Mouse (Mus musculus): ENCODE measurements around the gene Tomm40l. TPM values are rescaled to one million over a fixed set of nuclear protein-coding genes. Genes with fewer than 3 reads are reported as not detected.
A peak's percentile ranks its signal among the peaks of the same experiment; 100 is the strongest.

Tomm40l gene
- polyA plus RNA-seq, 1 experiment from 2014 or later, result 42.6 TPM

- ATAC-seq (ENCODE audit: low read depth), result no peak
- 73% methylated on average over 3 of the region's 3 CpGs for WGBS
- peaks cover 9% of the 10 kb centered on the region for H3K4me1 ChIP-seq (replicated peaks)
- no peak overlapping the region for H3K4me3 ChIP-seq
- no peaks in the 10 kb centered on the region for H3K36me3 ChIP-seq
- no peaks in the 10 kb centered on the region for H3K27me3 ChIP-seq
- no peak overlapping the region for H3K9ac ChIP-seq
- no peaks in the 10 kb centered on the region for H3K9me3 ChIP-seq
- H3K27ac ChIP-seq (replicated peaks), result no peak overlapping the region
- no peak overlapping the region for H3K4me2 ChIP-seq
These were observed 38.0 kb upstream of the Tomm40l start for GRCm38 (mm10) chr1:171260316-171260715.

DNA sequence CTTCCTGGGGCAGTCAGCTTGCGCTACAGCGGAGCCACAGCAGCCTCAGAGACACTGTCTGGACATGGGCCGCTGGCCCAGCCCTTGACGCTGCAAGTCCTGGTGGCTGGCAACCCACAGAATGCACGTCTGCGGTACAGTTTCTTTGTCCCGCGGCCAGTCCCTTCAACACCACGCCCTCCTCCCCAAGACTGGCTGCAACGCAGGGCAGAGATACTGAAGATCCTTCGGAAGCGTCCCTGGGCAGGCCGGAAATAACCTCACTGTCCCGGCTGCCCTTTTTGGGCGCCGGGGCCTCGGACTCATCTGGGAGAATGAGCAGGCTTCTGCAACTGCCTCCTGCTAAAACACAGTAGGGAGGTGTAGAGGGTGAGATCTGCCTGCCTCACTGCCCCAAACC lies 36.6 kb upstream of the Tomm40l start:
- H3K9me3 ChIP-seq, result no peaks in the 10 kb centered on the region
- H3K27ac ChIP-seq (replicated peaks), result no peak overlapping the region
- H3K4me2 ChIP-seq, result no peak overlapping the region
- peaks cover 9% of the 10 kb centered on the region for H3K4me1 ChIP-seq (replicated peaks)
- no peak for ATAC-seq (ENCODE audit: low read depth)
- H3K9ac ChIP-seq, result no peak overlapping the region
- H3K36me3 ChIP-seq, result no peaks in the 10 kb centered on the region
- H3K4me3 ChIP-seq, result no peak overlapping the region
- H3K27me3 ChIP-seq, result no peaks in the 10 kb centered on the region
- 81% methylated on average over 17 of the region's 17 CpGs for WGBS

DNA sequence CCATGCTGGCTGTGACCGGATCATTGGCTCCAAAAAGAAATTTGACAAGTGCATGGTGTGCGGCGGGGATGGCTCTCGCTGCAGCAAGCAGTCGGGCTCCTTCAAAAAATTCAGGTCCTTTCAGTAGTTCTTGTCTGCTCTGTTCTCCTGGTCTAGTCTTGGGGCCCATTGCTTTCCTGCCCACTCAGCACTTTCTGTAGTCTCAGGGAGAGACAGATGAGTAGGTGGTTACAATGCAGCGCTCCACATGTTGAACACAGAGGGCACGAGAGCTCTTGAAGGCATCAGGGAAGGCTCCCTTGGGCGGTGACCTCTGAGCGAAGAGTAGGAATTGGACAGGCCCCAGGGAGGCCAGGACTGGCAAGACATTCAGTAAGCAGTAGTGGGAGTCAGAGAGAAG lies 35.5 kb upstream of the Tomm40l start:
- Histone ChIP-seq H3K27ac (replicated peaks) (no peak overlapping the region), H3K9ac (no peak overlapping the region), H3K4me1 (replicated peaks) (peaks cover 12% of the 10 kb centered on the region), H3K36me3 (no peaks in the 10 kb centered on the region), H3K4me3 (no peak overlapping the region), H3K4me2 (no peak overlapping the region), H3K27me3 (no peaks in the 10 kb centered on the region), H3K9me3 (no peaks in the 10 kb centered on the region)
- WGBS, result 87% methylated on average over 9 of the region's 9 CpGs
- ATAC-seq (ENCODE audit: low read depth), result no peak

DNA sequence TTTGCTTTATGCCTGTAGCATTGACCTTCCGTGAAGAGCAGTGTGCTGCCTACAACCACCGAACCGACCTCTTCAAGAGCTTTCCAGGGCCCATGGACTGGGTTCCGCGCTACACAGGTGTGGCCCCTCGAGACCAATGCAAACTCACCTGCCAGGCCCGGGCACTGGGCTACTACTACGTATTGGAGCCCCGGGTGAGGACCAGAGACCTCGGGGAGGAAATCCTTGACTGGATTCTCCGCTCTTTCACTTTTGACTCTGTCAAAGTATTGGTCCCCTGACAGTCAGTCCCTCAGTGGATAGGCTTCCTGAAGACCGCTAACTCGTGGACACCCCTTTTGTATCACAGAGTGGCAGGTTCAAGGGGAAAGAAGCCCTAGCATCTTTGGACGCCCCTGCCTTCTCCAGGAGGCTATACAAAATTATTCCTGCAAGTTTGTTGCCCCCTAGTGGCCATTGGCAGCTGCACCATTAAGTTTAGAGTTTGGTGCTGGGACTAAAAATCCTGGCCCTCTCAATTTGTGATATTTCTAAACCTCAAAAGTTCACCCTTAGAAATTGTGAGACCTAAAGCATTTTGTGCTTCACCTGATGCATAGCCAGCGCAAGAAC lies 34.7 kb upstream of the Tomm40l start:
- H3K4me3 ChIP-seq, result no peak overlapping the region
- H3K27me3 ChIP-seq, result no peaks in the 10 kb centered on the region
- peaks cover 11% of the 10 kb centered on the region for H3K4me1 ChIP-seq (replicated peaks)
- no peak overlapping the region for H3K27ac ChIP-seq (replicated peaks)
- H3K36me3 ChIP-seq, result no peaks in the 10 kb centered on the region
- H3K4me2 ChIP-seq, result no peak overlapping the region
- no peak for ATAC-seq (ENCODE audit: low read depth)
- WGBS, result 63% methylated on average over 15 of the region's 15 CpGs
- H3K9ac ChIP-seq, result no peak overlapping the region
- H3K9me3 ChIP-seq, result no peaks in the 10 kb centered on the region

DNA sequence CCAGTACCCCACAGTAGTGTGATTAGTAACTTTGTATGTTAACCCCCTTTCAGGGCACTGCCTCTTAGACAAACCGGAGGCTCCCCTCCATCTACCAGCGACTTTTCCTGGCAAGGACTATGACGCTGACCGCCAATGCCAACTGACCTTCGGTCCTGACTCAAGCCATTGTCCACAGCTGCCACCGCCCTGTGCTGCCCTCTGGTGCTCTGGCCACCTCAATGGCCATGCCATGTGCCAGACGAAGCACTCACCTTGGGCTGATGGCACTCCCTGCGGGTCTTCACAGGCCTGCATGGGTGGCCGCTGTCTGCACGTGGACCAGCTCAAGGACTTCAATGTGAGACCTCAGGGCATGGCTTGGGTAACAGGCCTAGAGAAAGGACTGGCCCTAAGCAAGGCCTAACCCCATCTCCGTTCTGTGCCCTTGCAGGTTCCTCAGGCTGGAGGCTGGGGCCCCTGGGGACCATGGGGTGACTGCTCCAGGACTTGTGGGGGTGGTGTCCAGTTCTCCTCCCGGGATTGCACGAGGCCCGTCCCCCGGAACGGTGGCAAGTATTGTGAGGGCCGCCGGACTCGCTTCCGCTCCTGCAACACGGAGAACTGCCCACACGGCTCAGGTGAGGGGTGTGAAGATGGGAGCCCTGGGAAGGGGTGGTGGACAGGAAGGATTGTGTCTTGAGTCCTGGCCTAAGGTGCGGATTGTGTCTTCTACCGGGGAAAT lies 33.9 kb upstream of the Tomm40l start:
- no peak for ATAC-seq (ENCODE audit: low read depth)
- Histone ChIP-seq H3K27ac (replicated peaks) (no peak overlapping the region), H3K4me2 (no peak overlapping the region), H3K27me3 (no peaks in the 10 kb centered on the region), H3K9ac (no peak overlapping the region), H3K4me1 (replicated peaks) (peaks cover 17% of the 10 kb centered on the region), H3K4me3 (no peak overlapping the region), H3K9me3 (no peaks in the 10 kb centered on the region), H3K36me3 (no peaks in the 10 kb centered on the region)
- WGBS, result 91% methylated on average over 24 of the region's 24 CpGs

DNA sequence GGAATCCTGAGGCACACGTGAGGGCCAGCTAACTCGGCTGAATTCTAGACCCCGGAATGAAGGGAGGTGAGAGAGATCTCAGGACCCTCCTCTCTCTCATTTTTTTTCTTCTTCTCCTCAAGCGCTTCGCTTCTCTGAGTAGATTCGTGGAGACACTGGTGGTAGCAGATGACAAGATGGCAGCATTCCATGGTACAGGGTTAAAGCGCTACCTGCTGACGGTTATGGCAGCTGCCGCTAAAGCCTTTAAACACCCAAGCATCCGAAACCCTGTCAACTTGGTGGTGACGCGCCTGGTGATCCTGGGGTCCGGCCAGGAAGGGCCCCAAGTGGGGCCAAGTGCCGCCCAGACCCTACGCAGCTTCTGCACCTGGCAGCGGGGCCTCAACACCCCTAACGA lies 30.1 kb upstream of the Tomm40l start:
- Histone ChIP-seq H3K9me3 (no peaks in the 10 kb centered on the region), H3K36me3 (no peaks in the 10 kb centered on the region), H3K4me2 (peak overlapping the region; percentile 53), H3K27ac (replicated peaks) (peak overlapping the region; percentile 77; the same call in 1 of the 2 replicates), H3K4me3 (no peak overlapping the region), H3K9ac (no peak overlapping the region), H3K4me1 (replicated peaks) (peaks cover 53% of the 10 kb centered on the region), H3K27me3 (no peaks in the 10 kb centered on the region)
- ATAC-seq (ENCODE audit: low read depth), result no peak
- WGBS, result 58% methylated on average over 17 of the region's 17 CpGs

DNA sequence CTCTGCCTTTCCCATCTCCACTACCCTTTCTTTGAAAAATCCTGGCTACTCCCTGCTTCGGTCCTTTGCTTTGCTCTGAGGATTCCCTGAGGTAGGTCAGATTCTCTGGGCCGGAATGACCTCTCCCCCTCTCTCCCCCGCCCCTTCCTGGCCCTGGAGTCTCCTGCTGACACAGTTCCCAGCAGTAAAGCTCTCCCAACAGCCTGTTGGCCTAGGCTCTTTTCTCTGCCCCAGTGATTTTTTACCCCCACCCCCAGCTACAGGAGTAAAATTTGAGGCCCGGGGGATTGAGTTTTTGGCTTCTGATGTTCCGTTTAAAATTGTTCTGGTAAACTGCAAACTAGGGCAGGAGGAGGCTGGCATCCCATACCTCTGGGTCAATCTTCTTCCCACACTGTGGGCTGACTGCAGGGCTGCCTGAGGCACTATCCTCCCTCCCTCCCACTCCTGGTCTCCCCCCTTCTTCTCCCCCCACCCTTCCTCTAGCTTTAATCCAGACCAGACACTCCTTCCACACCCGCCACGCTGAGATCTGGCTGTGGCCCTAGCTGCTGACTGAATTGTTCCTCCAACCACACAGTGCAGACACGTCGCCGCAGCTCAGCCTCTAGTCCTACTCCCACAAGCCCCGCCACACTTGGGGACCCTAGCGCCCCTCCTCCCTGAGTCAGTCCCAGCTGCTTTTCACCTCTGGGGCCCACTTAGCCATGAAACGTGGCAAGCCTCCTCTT lies 29.4 kb upstream of the Tomm40l start:
- Histone ChIP-seq H3K27ac (replicated peaks) (peak overlapping the region; percentile 77), H3K9ac (peak overlapping the region; percentile 41), H3K4me3 (peak overlapping the region; percentile 29), H3K4me2 (peak overlapping the region; percentile 53), H3K9me3 (no peaks in the 10 kb centered on the region), H3K4me1 (replicated peaks) (peaks cover 55% of the 10 kb centered on the region), H3K27me3 (no peaks in the 10 kb centered on the region), H3K36me3 (no peaks in the 10 kb centered on the region)
- WGBS, result 2% methylated on average over 13 of the region's 13 CpGs
- no peak for ATAC-seq (ENCODE audit: low read depth)

DNA sequence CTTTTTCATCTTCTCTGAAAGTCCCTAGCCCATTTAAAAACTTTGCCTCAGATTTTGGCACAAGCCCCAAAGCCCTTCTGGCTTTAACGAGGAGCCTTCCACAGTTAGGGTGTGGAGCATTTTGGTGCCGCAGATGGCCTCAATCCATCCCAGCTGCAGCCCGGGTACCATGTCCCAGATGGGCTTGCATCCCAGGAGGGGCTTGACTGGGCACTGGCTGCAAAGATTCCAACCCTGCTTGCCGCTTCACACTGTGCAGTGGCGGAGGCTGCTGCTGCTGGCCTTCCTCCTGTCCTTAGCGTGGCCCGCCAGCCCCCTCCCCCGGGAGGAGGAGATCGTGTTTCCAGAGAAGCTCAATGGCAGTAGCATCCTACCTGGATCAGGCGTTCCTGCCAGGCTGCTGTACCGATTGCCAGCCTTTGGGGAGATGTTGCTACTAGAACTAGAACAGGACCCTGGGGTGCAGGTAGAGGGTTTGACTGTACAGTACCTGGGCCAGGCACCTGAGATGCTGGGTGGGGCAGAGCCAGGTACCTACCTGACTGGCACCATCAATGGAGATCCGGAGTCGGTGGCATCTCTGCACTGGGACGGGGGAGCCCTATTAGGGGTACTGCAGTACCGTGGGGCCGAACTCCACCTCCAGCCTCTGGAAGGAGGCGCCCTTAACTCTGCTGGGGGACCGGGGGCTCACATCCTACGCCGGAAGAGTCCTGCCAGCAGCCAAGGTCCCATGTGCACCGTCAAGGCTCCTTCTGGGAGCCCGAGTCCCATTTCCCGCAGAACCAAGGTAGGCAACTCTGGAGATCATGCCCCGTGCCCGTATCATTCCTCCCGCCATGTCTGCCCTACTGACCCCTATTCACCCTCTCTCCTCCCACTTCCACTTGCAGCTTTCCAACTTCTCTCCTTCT lies 28.6 kb upstream of the Tomm40l start, which contains the start of gene Ndufs2:
TSS of gene Ndufs2 (minus strand) at position 709 of the 914 bp plus-strand sequence.
- 12% methylated on average over 26 of the region's 26 CpGs for WGBS
- Histone ChIP-seq H3K27ac (replicated peaks) (peak within 1 kb of the TSS; percentile 77), H3K4me3 (peak within 1 kb of the TSS; percentile 29), H3K27me3 (no peaks in the 10 kb centered on the region), H3K36me3 (no peaks in the 10 kb centered on the region), H3K9me3 (no peaks in the 10 kb centered on the region), H3K4me2 (peak within 1 kb of the TSS; percentile 53), H3K9ac (peak within 1 kb of the TSS; percentile 41), H3K4me1 (replicated peaks) (peaks cover 61% of the 10 kb centered on the region)
- ATAC-seq (ENCODE audit: low read depth), result peak; percentile 7; the same call in 1 of the 2 replicates

- peak within 1 kb of the TSS; percentile 53 for H3K4me2 ChIP-seq
- peaks cover 6% of the 10 kb centered on the region; the same call in 1 of the 2 replicates for H3K36me3 ChIP-seq
- H3K4me1 ChIP-seq (replicated peaks), result peaks cover 68% of the 10 kb centered on the region
- H3K4me3 ChIP-seq, result peak within 1 kb of the TSS; percentile 29
- ATAC-seq (ENCODE audit: low read depth), result no peak
- peak within 1 kb of the TSS; percentile 41 for H3K9ac ChIP-seq
- 17% methylated on average over 5 of the region's 5 CpGs for WGBS
- no peaks in the 10 kb centered on the region for H3K9me3 ChIP-seq
- no peaks in the 10 kb centered on the region for H3K27me3 ChIP-seq
- peak within 1 kb of the TSS; percentile 81 for H3K27ac ChIP-seq (replicated peaks)
These were observed 27.7 kb upstream of the Tomm40l start, which contains the start of gene Adamts4 for GRCm38 (mm10) chr1:171249913-171250600. TSS of gene Adamts4 (plus strand) at chr1:171250421.

DNA sequence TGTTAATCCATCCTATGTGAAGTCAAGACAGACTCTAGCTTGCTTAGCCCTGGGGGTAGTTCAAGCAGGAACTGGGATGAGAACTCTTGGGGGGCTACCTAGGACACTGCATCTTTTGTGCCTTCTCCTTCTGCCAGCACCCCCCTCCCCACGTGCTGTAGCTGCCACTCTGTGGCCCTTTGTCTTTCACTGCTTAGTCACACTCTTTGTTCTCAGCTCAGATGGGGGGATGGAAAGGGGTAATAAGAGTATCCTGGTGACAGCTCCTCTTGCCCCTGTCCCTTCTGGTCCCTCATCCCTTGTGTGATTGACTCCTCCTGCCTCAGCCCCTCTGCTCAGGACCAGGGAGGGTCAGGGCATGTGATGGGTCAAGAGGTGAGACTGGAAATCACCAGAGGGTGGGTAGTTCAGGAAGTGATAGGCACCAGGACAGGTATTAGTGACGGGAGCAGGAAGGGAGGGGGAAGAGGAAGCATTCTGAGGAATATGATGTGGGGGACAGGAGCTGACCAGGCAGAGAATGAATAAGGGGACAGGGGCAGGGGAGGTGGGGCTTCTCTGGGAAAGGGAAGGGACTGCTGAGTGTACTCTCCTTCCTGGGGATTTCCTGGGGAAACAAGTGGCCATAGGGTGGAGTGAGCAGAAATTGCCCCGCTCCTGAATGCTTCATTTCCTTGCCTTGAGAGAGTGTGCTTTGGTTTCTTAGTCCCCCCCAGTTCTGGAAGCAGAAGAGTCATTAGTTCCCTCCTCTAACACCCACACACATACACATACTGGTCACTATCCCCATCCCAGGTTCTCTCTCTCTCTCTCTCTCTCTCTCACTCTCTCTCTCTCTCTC lies 26.3 kb upstream of the Tomm40l start:
- Histone ChIP-seq H3K36me3 (peaks cover 17% of the 10 kb centered on the region), H3K4me1 (replicated peaks) (peaks cover 71% of the 10 kb centered on the region), H3K4me3 (no peak overlapping the region), H3K9ac (no peak overlapping the region), H3K27me3 (no peaks in the 10 kb centered on the region), H3K9me3 (no peaks in the 10 kb centered on the region), H3K27ac (replicated peaks) (peak overlapping the region; percentile 81), H3K4me2 (0 out of 2 replicates have a peak overlapping the region, but pooled peaks have one; percentile 64)
- 42% methylated on average over 3 of the region's 3 CpGs for WGBS
- no peak for ATAC-seq (ENCODE audit: low read depth)
